Mouse (Mus musculus): Measurements from ENCODE around the gene Slc26a5.

- TF ChIP-seq CTCF (conservative IDR thresholded peaks at IDR 0.05 in 1 of 2, IDR thresholded peaks at IDR 0.05 in 1 of 2; ENCODE audit: low read depth in 2 of 2, low read length in 2 of 2) (no peak), HCFC1 (IDR thresholded peaks at IDR 0.05; ENCODE audit: low read depth, low read length) (no peak), POLR2A (IDR thresholded peaks at IDR 0.05; ENCODE audit: low read depth, low read length) (no peak), TBP (conservative IDR thresholded peaks at IDR 0.05; ENCODE audit: low read depth, low read length) (no peak), MAZ (IDR thresholded peaks at IDR 0.05; ENCODE audit: low read depth, low read length) (no peak), EP300 (IDR thresholded peaks at IDR 0.05; ENCODE audit: low read length) (no peak), USF1 (IDR thresholded peaks at IDR 0.05; ENCODE audit: low read depth, low read length) (no peak), GABPA (IDR thresholded peaks at IDR 0.05; ENCODE audit: insufficient replicate concordance, low read depth, low read length) (no peak), RAD21 (IDR thresholded peaks at IDR 0.05; ENCODE audit: low read depth, low read length) (no peak), MYC (IDR thresholded peaks at IDR 0.05; ENCODE audit: low read depth, low read length) (no peak), CHD1 (IDR thresholded peaks at IDR 0.05; ENCODE audit: low read depth, low read length) (no peak), MXI1 (IDR thresholded peaks at IDR 0.05; ENCODE audit: low read depth, low read length) (no peak)
These were observed 13.6 kb downstream of the Slc26a5 start for GRCm38 (mm10) chr5:21851679-21852340.
